Mouse (Mus musculus): ENCODE data around the gene Ppp1ca.

- TF ChIP-seq CTCF (IDR thresholded peaks at IDR 0.05; ENCODE audit: control insufficient read depth, insufficient read depth, insufficient read length) = no peak
- TF ChIP-seq MAX (IDR thresholded peaks at IDR 0.05) = no peak
- no peak for TF ChIP-seq USF1 (IDR thresholded peaks at IDR 0.05; ENCODE audit: low read depth)
- no peak for TF ChIP-seq CEBPB (IDR thresholded peaks at IDR 0.05; ENCODE audit: low read depth)
- TF ChIP-seq FOSL1 (IDR thresholded peaks at IDR 0.05; ENCODE audit: insufficient read depth, low read length, poor library complexity, severe bottlenecking) = no peak
- no peak for TF ChIP-seq MYOG (IDR thresholded peaks at IDR 0.05; ENCODE audit: control insufficient read depth, extremely low read depth, insufficient read length)
Measured at GRCm38 (mm10) chr19:4149283-4149682, 42.6 kb upstream of the Ppp1ca start.
